Mouse (Mus musculus): Measurements from ENCODE around the gene Calm3. TPM values are rescaled to one million over a fixed set of nuclear protein-coding genes. Genes with fewer than 3 reads are reported as not detected.

Gene Calm3
- total RNA-seq, 2 experiments from 2014 or later: 232 to 251 TPM

Other genes with a start within 250 kb of the Calm3 start
- not detected for gene Ceacam15, start 248.4 kb downstream of the Calm3 start, total RNA-seq (2021)
- gene Ceacam9, start 202.2 kb downstream of the Calm3 start, total RNA-seq (2021): not detected
- gene Ap2s1, start 185.7 kb downstream of the Calm3 start, total RNA-seq (2021): 100 to 1,000 TPM; 133 to 149 TPM
- 100 to 1,000 TPM; 118 to 152 TPM for gene Slc1a5, start 142.8 kb downstream of the Calm3 start, total RNA-seq (2021)
- 10 to 100 TPM; 66.5 to 67.5 TPM for gene Strn4, start 108.2 kb downstream of the Calm3 start, total RNA-seq (2021)
- gene Fkrp, start 107.4 kb downstream of the Calm3 start, total RNA-seq (2021): 10 to 100 TPM; 24.8 to 26.8 TPM
- 10 to 100 TPM; 16.9 to 17.2 TPM for gene Prkd2, start 81.2 kb downstream of the Calm3 start, total RNA-seq (2021)
- gene Dact3, start 48.8 kb downstream of the Calm3 start, total RNA-seq (2021): 1 to 10 TPM; 2.4 to 3.6 TPM
- under 1 TPM in 1 of 2 experiments, not detected in 1; 0.89 TPM for gene Gng8, start 32.3 kb downstream of the Calm3 start, total RNA-seq (2021)
- gene Ptgir, start 17.6 kb downstream of the Calm3 start, total RNA-seq (2021): 1 to 10 TPM; 1.2 to 2.0 TPM
- 10 to 100 TPM; 21.9 to 32.4 TPM for gene Pnmal2, start 20.6 kb upstream of the Calm3 start, total RNA-seq (2021)
- gene Pnmal1, start 35.6 kb upstream of the Calm3 start, total RNA-seq (2021): 1 to 10 TPM; 3.9 to 4.4 TPM
- 1 to 10 TPM; 1.1 TPM for gene Gm42372, start 59.0 kb upstream of the Calm3 start, total RNA-seq (2021)
- gene Ccdc8, start 68.6 kb upstream of the Calm3 start, total RNA-seq (2021): 10 to 100 TPM; 19.2 to 28.1 TPM
- gene Ppp5c, start 103.8 kb upstream of the Calm3 start, total RNA-seq (2021): 10 to 100 TPM; 71.5 to 87.2 TPM
- 1 to 10 TPM; 1.6 to 2.7 TPM for gene Hif3a, start 138.3 kb upstream of the Calm3 start, total RNA-seq (2021)
- under 1 TPM; 0.30 to 0.46 TPM for gene Psg16, start 149.9 kb upstream of the Calm3 start, total RNA-seq (2021)
- gene Ceacam3, start 226.2 kb upstream of the Calm3 start, total RNA-seq (2021): not detected

All from adrenal gland, postnatal 36 days (tissue).